Mouse (Mus musculus) erythroid progenitor cell, adult 5-6 weeks (primary cell): Measurements from ENCODE around the gene Cmtm5. TPM values are rescaled to one million over a fixed set of nuclear protein-coding genes. Genes with fewer than 3 reads are reported as not detected.
A peak's percentile ranks its signal among the peaks of the same experiment; 100 is the strongest.

Experiments
- ATAC-seq: replicated peaks from 2 replicates; pipeline ENCODE4 v1.8.0; 2016; ENCODE audit warnings: moderate number of reproducible peaks, mild to moderate bottlenecking, moderate TSS enrichment, inconsistent platforms; ENCODE audit not compliant: poor library complexity, low FRiP score, severe bottlenecking
- total RNA-seq, 2 experiments: library from RNA; stranded (forward) in 1 of 2; stranded (reverse) in 1 of 2; fragments of 150-400 nt in 1 of 2; fragments of 186-747, 209-891 nt in 1 of 2; gene quantifications; 2 replicates each; pipeline versions ENCODE4 v1.2.3 to v1.2.4; 2015 to 2017; ENCODE audit warnings: low replicate concordance in 2 of 2

The Cmtm5 gene
- total RNA-seq (2015; ENCODE audit: low replicate concordance) (not detected in 2 replicates), total RNA-seq (2017; ENCODE audit: low replicate concordance) (not detected in 2 replicates)

- no peak for ATAC-seq
Measured at GRCm38 (mm10) chr14:54935904-54936830, at the start of gene Cmtm5. Gene Cmtm5 (plus strand): TSS chr14:54936261.

DNA sequence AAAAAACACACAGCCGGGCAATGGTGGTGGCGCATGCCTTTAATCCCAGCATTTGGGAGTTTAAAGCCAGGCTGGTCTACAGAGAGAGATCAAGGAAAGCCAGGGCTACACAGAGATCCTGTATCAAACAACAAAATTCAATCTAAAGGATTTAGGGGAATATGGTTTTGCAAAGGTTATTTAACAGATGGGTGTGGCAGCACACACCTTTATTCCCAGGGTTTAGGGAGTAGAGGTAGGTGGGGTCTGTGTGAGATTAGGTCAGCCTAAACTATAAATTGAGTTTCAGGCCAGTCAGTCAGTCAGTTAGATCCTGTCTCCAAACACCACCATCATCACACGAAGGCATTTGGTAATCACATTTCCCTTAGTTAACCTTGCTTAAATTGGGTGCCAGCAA lies 43.9 kb upstream of the Cmtm5 start, which contains the start of gene Pabpn1:
Gene Pabpn1, plus strand, starts transcription at position 301 of the 400 bp plus-strand sequence.
- no peak for ATAC-seq

DNA sequence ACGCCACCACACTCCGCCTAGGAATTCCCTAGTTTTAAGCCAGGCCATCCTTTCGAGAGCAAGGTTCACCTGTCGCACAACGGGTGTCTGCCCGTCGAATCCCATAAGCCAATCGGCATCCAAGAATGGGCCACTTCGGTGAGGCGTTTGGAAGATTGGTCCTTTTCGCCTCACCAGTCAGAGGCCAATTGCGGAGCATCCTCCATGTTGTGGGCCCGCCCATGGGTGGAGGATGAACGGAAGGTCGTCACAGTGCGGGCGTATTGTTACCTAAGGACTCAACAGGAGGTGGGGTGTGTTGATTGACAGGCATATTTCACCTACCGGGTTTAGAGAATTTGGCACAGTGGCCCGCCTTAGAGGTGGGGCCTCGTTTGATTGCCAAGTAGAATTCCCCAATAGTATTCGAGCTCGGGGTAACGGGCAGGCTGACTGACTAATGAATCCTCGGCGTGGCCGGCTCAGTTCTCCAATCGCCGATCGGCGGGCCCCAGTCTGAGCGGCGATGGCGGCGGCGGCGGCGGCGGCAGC lies 42.3 kb upstream of the Cmtm5 start:
- peak; percentile 97 for ATAC-seq

- peak; percentile 36; the same call in 1 of the 2 replicates for ATAC-seq
Measured at GRCm38 (mm10) chr14:54894296-54895151, 41.5 kb upstream of the Cmtm5 start.

DNA sequence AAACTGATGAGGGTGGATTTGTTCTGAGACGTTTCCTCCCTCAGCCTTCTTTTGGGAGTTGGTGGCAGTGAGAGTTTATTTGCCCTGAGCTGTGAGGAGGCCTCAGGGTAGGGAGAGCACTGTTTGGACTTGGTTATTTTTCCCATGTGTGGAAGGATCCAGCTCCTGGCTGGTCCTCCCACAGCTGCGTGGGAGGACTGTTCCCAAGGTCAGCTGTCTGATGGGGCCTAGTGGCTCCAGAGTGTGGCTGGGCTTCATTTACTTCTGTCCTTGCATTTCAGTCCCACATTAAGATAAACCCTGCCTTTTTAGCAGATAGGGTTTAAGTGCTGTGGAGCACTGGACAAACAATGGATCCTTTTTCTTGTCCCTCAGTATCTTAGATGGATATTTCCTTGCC lies 38.6 kb upstream of the Cmtm5 start:
- no peak for ATAC-seq

- peak; percentile 56; the same call in 1 of the 2 replicates for ATAC-seq
Measured at GRCm38 (mm10) chr14:54900383-54900782, 35.7 kb upstream of the Cmtm5 start.

- no peak for ATAC-seq
Measured at GRCm38 (mm10) chr14:54903641-54904040, 32.4 kb upstream of the Cmtm5 start.

- ATAC-seq, result no peak
Measured at GRCm38 (mm10) chr14:54908682-54909081, 27.4 kb upstream of the Cmtm5 start.

GRCm38 (mm10) chr14:54912109-54912850 lies 23.8 kb upstream of the Cmtm5 start:
- ATAC-seq, result no peak

GRCm38 (mm10) chr14:54912886-54913285 lies 23.2 kb upstream of the Cmtm5 start, which contains the start of gene Slc22a17:
Gene Slc22a17 (minus strand): TSS chr14:54913132.
- ATAC-seq, result no peak

DNA sequence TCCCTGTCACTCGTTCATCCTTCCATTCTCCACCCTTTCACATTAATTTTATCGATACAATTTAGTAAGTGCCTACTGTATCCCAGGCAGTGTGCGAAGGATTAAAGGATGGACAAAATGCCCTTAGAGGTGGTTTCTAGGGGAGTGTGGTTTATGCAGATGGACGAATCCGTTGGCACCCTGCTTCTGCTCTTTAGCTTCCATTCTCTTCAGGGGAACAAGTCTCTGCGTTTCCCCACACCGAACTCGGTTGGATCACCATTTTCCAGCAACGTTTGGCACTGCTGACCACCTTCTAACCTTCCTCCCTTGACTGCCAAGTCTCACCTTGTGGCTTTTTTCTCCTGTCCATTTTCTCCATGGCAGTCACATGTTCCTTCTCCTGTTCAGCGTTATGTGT lies 22.7 kb upstream of the Cmtm5 start:
- no peak for ATAC-seq

GRCm38 (mm10) chr14:54920076-54920685 lies 15.9 kb upstream of the Cmtm5 start:
- no peak for ATAC-seq

DNA sequence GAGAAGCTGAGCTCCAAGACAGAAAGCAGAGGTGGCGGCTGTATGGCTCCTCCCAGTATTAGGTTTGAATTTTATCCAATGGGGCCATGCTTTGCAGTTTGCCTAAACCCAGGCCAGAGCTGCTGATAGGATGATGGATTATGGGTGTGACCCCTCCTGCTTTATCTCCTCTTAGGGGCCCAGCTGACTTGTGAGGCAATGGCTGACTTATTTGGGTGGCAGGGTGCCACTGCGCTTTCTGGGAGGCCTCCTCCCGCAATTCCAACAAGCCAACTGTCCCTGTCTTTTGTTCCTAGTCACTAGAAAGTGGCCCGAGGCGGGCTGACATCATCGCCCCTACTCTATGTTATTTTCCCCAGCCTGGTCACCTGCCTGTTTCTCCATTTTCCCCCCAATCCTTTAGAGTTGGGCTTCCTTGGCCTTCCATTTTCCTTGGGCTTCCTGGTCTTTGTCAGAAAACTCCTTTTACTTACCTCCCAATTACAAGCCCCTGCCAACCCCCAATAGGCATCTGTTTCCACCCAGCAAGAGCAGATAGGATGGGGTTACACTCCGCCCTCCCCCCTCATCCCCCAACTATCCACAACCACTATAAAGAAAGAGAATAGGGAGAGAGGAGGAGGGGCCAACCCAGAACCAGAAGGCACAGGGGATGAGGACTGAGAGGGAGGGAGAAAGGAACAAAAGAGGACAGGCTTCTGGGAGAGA lies 11.3 kb upstream of the Cmtm5 start:
- 0 out of 2 replicates have a peak, but pooled peaks have one; percentile 33 for ATAC-seq

DNA sequence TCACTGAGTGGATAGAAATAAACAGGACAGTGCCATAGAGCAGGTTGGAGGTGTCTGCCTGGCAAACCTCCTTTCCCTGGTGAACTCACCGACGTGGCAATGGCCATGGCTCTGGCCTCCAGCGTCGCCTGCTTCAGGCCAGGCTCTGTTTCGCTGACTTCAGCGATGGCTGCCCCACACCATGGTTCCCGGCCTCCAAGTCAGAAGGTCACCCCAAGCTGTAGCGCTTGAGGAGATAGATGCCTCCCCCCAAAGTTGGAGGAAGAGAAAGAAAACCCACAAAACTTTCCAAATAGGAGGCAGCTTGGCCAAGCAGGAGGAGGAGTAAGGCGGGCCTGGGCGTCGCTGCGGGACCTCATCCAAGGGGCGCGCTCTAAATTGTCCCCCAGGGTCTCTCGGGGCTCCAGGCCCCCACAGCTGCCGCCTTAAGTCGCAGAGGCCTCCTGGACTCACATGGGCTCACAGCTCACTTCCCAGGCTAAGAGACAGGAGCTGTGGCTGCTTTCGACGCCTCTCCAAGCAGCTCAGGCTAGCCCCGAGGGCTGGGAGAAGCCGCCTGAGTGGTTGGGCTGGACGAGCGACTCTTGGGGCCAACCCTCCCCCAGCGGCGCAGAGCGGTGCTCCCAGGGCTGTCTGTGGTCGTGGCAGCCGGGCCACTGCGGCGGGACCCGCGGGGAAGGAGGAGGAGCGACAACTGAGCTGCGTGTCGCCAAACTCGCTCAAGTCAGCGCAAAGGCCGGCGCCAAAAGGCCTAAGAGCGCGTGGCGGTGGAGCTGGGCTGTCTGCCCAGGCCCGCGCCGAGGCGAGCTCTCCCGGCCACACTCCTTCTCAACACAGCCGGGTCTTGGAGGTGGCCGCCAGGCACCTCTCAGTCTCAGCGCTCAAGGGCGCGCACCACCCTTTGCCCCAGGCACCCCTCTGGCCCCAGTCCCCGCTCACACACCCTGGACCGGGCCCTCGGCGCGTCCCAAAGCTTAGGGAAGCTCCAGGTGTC lies 10.4 kb upstream of the Cmtm5 start, which contains the start of gene Efs:
Gene Efs, minus strand, starts transcription at position 778 of the 994 bp plus-strand sequence.
- ATAC-seq, result no peak

DNA sequence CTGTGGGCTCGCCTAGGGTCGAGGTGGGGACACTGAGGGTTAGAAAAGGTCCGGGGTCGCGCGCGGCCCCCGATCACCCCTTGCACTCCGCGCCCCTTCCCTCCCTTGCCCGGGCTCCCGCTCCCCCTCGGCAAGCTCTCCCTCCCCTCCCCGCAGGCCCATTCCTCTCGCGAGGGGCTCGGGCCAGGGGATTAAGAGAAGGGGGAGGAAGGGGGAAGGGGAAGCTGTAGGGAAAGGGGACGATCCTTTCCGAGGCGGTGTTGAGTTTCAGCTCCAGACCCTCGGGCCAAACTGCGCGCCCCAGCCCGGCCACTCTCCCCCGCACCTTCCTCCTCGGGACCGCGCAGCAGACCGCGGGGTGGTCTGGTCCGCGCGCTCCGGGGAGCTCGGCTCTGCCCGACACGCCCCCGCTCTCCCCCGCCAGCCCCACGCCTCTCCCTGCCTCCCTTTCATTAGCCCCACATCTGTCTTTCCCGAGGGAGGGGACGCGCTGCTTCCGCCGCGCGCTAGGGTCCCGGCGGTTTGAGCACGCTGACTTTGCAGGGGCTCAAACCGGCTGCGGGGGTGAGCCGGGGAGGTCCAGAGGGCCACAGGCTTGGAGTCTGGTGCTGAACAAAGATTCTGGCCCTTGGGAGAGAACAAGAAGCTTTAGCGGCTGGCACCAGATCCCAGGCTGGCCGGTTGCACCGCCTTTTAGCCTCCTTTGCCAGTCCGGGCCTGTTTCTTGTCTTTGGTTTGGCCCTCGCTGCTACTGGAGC lies 9.5 kb upstream of the Cmtm5 start:
- no peak for ATAC-seq

DNA sequence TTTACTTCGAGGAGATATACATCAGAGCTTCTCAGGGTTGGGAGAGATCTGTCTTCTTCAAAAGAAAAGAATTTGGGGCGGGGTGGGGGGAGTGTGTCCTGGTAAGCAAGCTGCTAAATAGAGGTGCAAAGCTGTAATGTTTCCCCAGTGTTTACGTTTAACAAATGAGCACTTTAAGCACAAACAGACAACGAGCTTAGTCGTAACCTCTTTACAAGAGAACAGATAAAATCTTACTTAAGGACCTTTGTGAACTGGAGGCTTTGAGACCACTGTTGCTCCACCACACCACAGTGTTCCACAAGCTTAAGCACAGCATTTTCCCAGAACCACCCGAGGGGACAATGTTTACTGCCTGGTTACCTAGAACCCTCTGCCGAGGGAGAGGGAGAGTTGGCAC lies 8.8 kb upstream of the Cmtm5 start:
- no peak for ATAC-seq
